Mouse (Mus musculus) limb, embryonic 11.5 days (tissue): ENCODE measurements around the gene Sash1. TPM values are rescaled to one million over a fixed set of nuclear protein-coding genes. Genes with fewer than 3 reads are reported as not detected.
A peak's percentile ranks its signal among the peaks of the same experiment; 100 is the strongest.

ENCODE experiments used
- ATAC-seq: fragments of 200-750 bp; cut with Nextera tagmentation; 2 replicates; pipeline ENCODE4 v1.8.0; 2017; ENCODE audit warnings: low read depth; ENCODE audit not compliant: insufficient number of reproducible peaks, low FRiP score, low TSS enrichment
- DNase-seq: peaks from one replicate; pipeline ENCODE4 v3.0.0-alpha.2; 2015; ENCODE audit warnings: low spot score
- H3K27ac ChIP-seq: fragments of 300-500 bp; sonication (generic); replicated peaks from 2 replicates; pipeline ENCODE4 v1.5.1; 2014; ENCODE audit warnings: low read depth, mild to moderate bottlenecking, low read length
- H3K27me3 ChIP-seq: fragments of 300-500 bp; sonication (generic); 2 replicates; pipeline ENCODE4 v1.6.1; 2014; ENCODE audit warnings: mild to moderate bottlenecking, low read length, mixed read lengths; ENCODE audit not compliant: control insufficient read depth, insufficient read depth
- H3K36me3 ChIP-seq: fragments of 300-500 bp; sonication (generic); 2 replicates; pipeline ENCODE4 v1.6.1; 2014; ENCODE audit warnings: mild to moderate bottlenecking, low read length, moderate library complexity, mixed read lengths; ENCODE audit not compliant: control insufficient read depth, insufficient read depth
- H3K4me1 ChIP-seq: fragments of 300-500 bp; sonication (generic); 2 replicates; pipeline ENCODE4 v1.6.1; 2014; ENCODE audit warnings: low read length, mixed read lengths; ENCODE audit not compliant: control insufficient read depth, insufficient read depth
- H3K4me2 ChIP-seq: fragments of 300-500 bp; sonication (generic); 2 replicates; pipeline ENCODE4 v1.6.1; 2014; ENCODE audit warnings: low read depth, mild to moderate bottlenecking, moderate library complexity; ENCODE audit not compliant: severe bottlenecking
- H3K4me3 ChIP-seq: fragments of 300-500 bp; sonication (generic); 2 replicates; pipeline ENCODE4 v1.5.1; 2014; ENCODE audit warnings: low read depth, low read length
- H3K9ac ChIP-seq: fragments of 300-500 bp; sonication (generic); 2 replicates; pipeline ENCODE4 v1.6.1; 2014; ENCODE audit warnings: mild to moderate bottlenecking, low read length
- H3K9me3 ChIP-seq: fragments of 300-500 bp; sonication (generic); 2 replicates; pipeline ENCODE4 v1.6.1; 2016; ENCODE audit warnings: low read length; ENCODE audit not compliant: control insufficient read depth
- WGBS: fragments of 180-500 bp; shearing (Covaris S2); extraction: QIAGEN DNeasy Blood & Tissue Kit; methylation state at CpG from one replicate; pipeline ENCODE4 v1.1.7; 2014; 5-methylcytosine and 5-hydroxymethylcytosine counted together
- polyA plus RNA-seq: library from polyadenylated mRNA; unstranded; fragments of >200 nt; fragmentation: Nextera tagmentation; extraction: Ambion mirVana; gene quantifications from 2 replicates; pipeline ENCODE4 v1.2.1, GENCODE M21; 2014

Gene Sash1
- polyA plus RNA-seq, 1 experiment from 2014 or later: 5.2 TPM

- Histone ChIP-seq H3K4me1 (no peaks in the 10 kb centered on the region), H3K27ac (no peak overlapping the region), H3K36me3 (no peaks in the 10 kb centered on the region), H3K4me2 (no peak overlapping the region), H3K4me3 (no peak overlapping the region), H3K9me3 (no peaks in the 10 kb centered on the region), H3K9ac (no peak overlapping the region), H3K27me3 (no peaks in the 10 kb centered on the region)
- WGBS: 93% methylated on average over 2 of the region's 2 CpGs
- no peak for DNase-seq
- no peak for ATAC-seq
These were observed 110.1 kb downstream of the Sash1 start for GRCm38 (mm10) chr10:8775794-8776193.

- Histone ChIP-seq H3K4me3 (no peak overlapping the region), H3K4me2 (no peak overlapping the region), H3K4me1 (no peaks in the 10 kb centered on the region), H3K27me3 (no peaks in the 10 kb centered on the region), H3K9me3 (peaks cover 2% of the 10 kb centered on the region; the same call in 1 of the 2 replicates), H3K36me3 (no peaks in the 10 kb centered on the region), H3K9ac (no peak overlapping the region), H3K27ac (no peak overlapping the region)
- ATAC-seq: no peak
- DNase-seq: no peak
- 84% methylated on average over 4 of the region's 4 CpGs for WGBS
These were observed 113.2 kb downstream of the Sash1 start for GRCm38 (mm10) chr10:8772464-8773209.

GRCm38 (mm10) chr10:8770931-8771653 lies 114.8 kb downstream of the Sash1 start:
- Histone ChIP-seq H3K36me3 (no peaks in the 10 kb centered on the region), H3K27ac (no peak overlapping the region), H3K4me3 (no peak overlapping the region), H3K27me3 (no peaks in the 10 kb centered on the region), H3K9me3 (peaks cover 2% of the 10 kb centered on the region; the same call in 1 of the 2 replicates), H3K4me2 (no peak overlapping the region), H3K9ac (no peak overlapping the region), H3K4me1 (no peaks in the 10 kb centered on the region)
- no peak for DNase-seq
- no peak for ATAC-seq
- 93% methylated on average over 12 of the region's 12 CpGs for WGBS

- Histone ChIP-seq H3K4me3 (no peak overlapping the region), H3K27ac (no peak overlapping the region), H3K4me2 (no peak overlapping the region), H3K9ac (no peak overlapping the region), H3K36me3 (no peaks in the 10 kb centered on the region), H3K9me3 (peaks cover 2% of the 10 kb centered on the region; the same call in 1 of the 2 replicates), H3K27me3 (no peaks in the 10 kb centered on the region), H3K4me1 (no peaks in the 10 kb centered on the region)
- 89% methylated on average over 8 of the region's 8 CpGs for WGBS
- ATAC-seq: no peak
- DNase-seq: no peak
These were observed 117.2 kb downstream of the Sash1 start for GRCm38 (mm10) chr10:8768654-8769053.

GRCm38 (mm10) chr10:8767381-8767780 lies 118.5 kb downstream of the Sash1 start:
- Histone ChIP-seq H3K27me3 (no peaks in the 10 kb centered on the region), H3K36me3 (no peaks in the 10 kb centered on the region), H3K9me3 (peaks cover 2% of the 10 kb centered on the region; the same call in 1 of the 2 replicates), H3K9ac (no peak overlapping the region), H3K4me2 (no peak overlapping the region), H3K4me1 (peaks cover 7% of the 10 kb centered on the region), H3K27ac (no peak overlapping the region), H3K4me3 (no peak overlapping the region)
- ATAC-seq: no peak
- no peak for DNase-seq
- 94% methylated on average over 5 of the region's 5 CpGs for WGBS

- Histone ChIP-seq H3K9me3 (peaks cover 2% of the 10 kb centered on the region; the same call in 1 of the 2 replicates), H3K27me3 (no peaks in the 10 kb centered on the region), H3K9ac (no peak overlapping the region), H3K4me3 (no peak overlapping the region), H3K4me1 (peaks cover 12% of the 10 kb centered on the region), H3K36me3 (no peaks in the 10 kb centered on the region), H3K4me2 (no peak overlapping the region), H3K27ac (no peak overlapping the region)
- WGBS: 80% methylated on average over 10 of the region's 10 CpGs
- ATAC-seq (no peak), DNase-seq (no peak)
These were observed 119.8 kb downstream of the Sash1 start for GRCm38 (mm10) chr10:8765922-8766522.

GRCm38 (mm10) chr10:8762771-8763170 lies 123.1 kb downstream of the Sash1 start:
- Histone ChIP-seq H3K4me2 (peak overlapping the region; percentile 36; the same call in 1 of the 2 replicates), H3K9ac (no peak overlapping the region), H3K27me3 (no peaks in the 10 kb centered on the region), H3K9me3 (no peaks in the 10 kb centered on the region), H3K36me3 (no peaks in the 10 kb centered on the region), H3K4me1 (peaks cover 15% of the 10 kb centered on the region), H3K27ac (no peak overlapping the region), H3K4me3 (no peak overlapping the region)
- WGBS: 49% methylated on average over 12 of the region's 12 CpGs
- DNase-seq (no peak), ATAC-seq (peak; percentile 33; the same call in 1 of the 2 replicates)

- Histone ChIP-seq H3K9ac (peak overlapping the region; percentile 30; the same call in 1 of the 2 replicates), H3K4me2 (peak overlapping the region; percentile 36; the same call in 1 of the 2 replicates), H3K4me3 (no peak overlapping the region; the same call in 1 of the 2 replicates), H3K27me3 (no peaks in the 10 kb centered on the region), H3K4me1 (peaks cover 18% of the 10 kb centered on the region), H3K36me3 (no peaks in the 10 kb centered on the region), H3K9me3 (no peaks in the 10 kb centered on the region), H3K27ac (0 out of 2 replicates have a peak overlapping the region, but pooled peaks have one; percentile 5)
- ATAC-seq (peak; percentile 67; the same call in 1 of the 2 replicates), DNase-seq (peak; percentile 59)
- WGBS: 10% methylated on average over 14 of the region's 14 CpGs
These were observed 123.6 kb downstream of the Sash1 start for GRCm38 (mm10) chr10:8762209-8762701.
